Mouse (Mus musculus): ENCODE data around the gene Dhrs4.

Gene Dhrs4

GRCm38 (mm10) chr14:55536116-55536745 lies 57.7 kb downstream of the Dhrs4 start:
- DNase-seq (ENCODE audit: low spot score): peak; percentile 41
